Mouse (Mus musculus) stomach, postnatal 0 days (tissue): ENCODE results near the gene E130114P18Rik.

Source experiments
- CTCF ChIP-seq: IDR thresholded peaks from 2 replicates; pipeline ENCODE4 v1.5.1; 2016; ENCODE audit warnings: antibody characterized with exemption, low read depth, mild to moderate bottlenecking, moderate library complexity
- EP300 ChIP-seq: optimal IDR thresholded peaks from 2 replicates; pipeline ENCODE3; 2016; ENCODE audit warnings: antibody characterized with exemption

DNA sequence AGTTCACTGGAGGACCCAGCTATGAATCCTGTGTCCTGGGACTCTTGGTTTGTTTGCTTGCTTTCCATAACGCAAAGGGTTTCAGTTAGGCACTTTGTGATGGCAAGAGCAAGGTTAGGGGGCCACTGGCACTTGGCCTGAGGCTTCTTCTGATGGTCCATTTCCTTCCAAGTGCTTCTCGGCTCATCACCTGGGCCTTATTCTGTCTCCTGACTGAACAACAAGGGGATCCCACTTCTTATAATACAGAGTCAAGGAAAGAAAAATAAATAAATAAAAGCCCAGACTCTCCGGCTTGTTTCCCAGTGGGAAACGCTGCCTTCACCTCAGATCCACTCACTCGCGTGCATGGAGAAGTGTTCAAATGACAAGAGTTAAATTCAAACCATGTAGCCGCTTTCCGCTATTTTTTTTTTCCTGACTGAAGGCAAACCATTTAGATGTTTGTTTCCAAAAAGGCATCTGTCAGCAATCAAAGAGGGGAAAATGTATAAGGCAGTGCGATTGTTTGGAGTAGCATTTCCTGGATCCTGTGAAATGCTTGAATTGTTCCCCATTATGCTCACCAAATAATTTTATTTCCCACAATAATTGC lies 199.2 kb downstream of the E130114P18Rik start:
- TF ChIP-seq CTCF (no peak), EP300 (no peak)
